Mouse (Mus musculus) left cerebral cortex, adult 18-20 months (tissue): ENCODE results near the gene Rpap3. TPM values are rescaled to one million over a fixed set of nuclear protein-coding genes. Genes with fewer than 3 reads are reported as not detected.

Experiments
- DNase-seq, 2 experiments: peaks; one replicate each; pipeline ENCODE4 v3.0.0; 2021 to 2022; ENCODE audit warnings: low spot score in 2 of 2, mixed read lengths in 1 of 2
- total RNA-seq, 2 experiments: library from RNA; stranded (reverse); gene quantifications; 2 replicates each; pipeline ENCODE4 v1.2.3; 2021

Rpap3 gene
- total RNA-seq, 2 experiments from 2014 or later: 29.2 to 29.7 TPM

DNA sequence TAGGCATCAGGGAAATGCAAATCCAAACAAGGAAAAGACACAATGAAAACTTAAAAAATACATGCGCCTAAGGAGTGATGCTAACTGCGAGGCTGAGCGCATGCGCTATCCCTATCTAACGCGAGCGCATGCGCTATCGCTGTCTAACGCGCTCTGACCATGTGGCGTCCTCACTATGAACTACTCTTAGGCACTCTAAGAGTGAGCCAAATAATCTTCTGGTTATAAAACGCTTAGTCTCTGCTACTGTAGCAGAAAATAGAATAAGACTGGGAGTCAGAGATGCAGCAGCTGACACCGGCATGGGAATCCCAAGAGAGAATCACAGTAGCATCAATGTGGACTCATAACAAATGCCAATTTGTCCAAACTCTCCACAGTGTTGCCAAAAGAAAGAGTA lies 48.2 kb downstream of the Rpap3 start:
- no peak for DNase-seq

DNA sequence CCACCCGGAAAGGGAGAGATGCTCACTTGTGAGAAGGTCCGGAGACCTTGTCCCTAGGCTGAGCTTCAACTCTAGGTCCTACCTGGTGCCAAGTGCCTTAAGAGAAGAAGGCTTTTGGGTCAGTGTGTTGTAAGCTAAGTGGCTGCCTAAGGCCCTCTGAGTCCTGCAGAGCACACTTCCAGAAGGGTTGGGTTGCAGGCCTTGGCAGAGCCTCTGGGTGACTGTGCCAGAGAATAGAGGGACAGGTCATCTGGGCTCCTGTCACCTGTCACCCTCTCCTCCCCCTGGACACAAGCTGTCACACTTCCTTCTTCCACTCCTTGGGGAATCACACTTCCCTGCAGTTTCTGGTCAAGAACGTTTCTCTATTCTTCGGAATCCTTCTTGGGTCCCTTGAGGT lies 55.9 kb downstream of the Rpap3 start:
- no peak for DNase-seq

DNA sequence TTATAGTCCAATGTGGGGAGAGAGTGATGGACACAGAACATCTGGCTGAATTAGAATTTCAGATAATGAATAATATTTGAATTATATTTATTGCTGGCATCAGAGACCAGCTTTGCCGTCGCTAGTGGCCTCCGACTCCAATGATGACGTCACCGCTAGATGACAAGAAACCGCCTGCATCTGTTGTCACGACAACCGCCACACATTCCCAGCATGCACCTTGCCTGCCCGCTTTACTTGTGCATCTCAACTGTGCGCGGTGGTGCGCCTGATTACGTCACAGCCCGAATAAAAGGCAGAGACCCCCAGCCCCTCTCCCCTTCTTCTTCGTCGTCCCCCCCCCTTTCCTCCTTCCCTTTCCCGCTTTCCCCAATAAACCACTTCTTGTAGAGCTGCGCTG lies 57.4 kb downstream of the Rpap3 start:
- DNase-seq: peak; percentile 53 to 56

DNA sequence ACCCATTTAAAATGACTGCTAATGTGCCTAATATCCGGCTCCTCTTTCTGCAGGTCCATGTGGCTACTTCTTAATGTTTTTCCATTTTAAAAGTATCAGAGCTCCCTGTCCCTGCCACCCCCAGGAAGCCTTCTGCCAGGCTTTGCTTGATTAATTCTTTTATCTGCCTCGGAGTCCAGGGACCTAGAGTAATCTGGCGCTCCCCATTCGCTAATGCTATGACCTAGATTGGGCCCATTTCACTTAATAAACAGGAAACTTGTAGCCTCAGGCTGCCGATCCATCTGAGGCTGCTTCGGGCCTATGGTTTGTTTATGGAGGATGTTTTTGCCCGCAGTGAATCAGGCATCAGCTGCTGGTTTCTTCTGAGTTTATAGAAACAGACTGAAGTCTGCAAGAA lies 59.2 kb downstream of the Rpap3 start:
- DNase-seq: no peak

DNA sequence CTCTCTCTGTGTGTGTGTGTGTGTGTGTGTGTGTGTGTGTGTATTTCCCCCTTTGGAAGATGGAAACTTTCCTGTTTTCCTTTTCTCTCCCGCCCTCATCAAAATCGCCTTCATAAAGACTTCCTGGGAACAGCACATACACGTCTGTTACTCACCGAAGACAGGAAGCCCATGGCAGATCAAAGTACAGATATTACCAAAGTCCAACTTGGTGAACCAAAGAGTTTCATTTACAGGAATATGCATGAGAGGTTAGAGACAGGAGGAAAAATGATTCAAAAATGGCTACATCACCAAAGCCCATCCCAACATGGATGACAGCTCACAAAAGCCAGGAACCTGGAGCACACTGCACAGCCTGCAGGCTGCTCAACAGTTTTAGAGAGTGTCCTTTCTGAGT lies 61.6 kb downstream of the Rpap3 start:
- no peak for DNase-seq

Other genes starting within 250 kb of the Rpap3 start
- gene Endou, start 25.5 kb upstream of the Rpap3 start, total RNA-seq: 1 to 10 TPM; 5.2 to 5.4 TPM
- gene Rapgef3, start 62.1 kb upstream of the Rpap3 start, total RNA-seq: 10 to 100 TPM; 42.6 to 44.7 TPM
- 100 to 1,000 TPM; 154 to 168 TPM for gene Slc48a1, start 72.7 kb upstream of the Rpap3 start, total RNA-seq
- gene Hdac7, start 138.7 kb upstream of the Rpap3 start, total RNA-seq: 10 to 100 TPM; 31.5 to 36.1 TPM
- gene Vdr, start 204.8 kb upstream of the Rpap3 start, total RNA-seq: 1 to 10 TPM in 1 of 2 experiments, under 1 TPM in 1; 0.75 to 2.3 TPM